Mouse (Mus musculus): ENCODE measurements around the gene Dlg2.

The Dlg2 gene

DNA sequence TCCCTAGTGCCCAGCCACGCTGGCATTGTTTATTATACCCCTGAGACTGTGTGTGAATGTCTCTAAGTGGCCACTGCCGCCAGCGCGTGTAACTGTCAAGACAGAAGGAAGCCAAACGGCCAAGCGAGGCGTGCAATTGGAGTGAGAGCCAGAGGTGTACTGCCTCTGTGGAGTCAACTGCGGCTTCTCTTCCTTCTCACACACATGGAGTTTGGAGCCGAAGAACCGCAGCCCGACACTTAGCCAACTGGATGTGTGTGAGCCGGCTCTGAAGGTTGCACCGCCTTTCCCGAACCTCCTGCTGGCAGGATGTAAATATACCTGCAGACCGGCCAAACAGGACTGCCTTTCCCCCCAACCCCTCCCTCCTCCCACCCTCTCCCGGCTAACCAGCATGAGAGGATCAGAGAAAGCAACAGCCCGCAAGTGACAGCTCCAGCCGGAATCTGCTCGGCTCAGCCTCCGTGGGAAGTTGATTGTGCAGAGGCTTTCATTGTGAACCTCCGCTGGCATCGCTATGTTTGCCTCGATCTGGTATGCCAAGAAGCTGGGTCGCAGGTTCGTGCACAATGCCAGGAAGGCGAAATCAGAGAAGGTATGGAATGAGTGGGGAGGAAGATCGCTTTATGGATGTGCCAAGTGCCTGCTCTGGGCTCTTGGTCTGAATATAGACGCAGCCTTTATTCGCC, 1066.3 kb downstream of the Dlg2 start:
- in situ Hi-C loops (cut with MboI; ENCODE audit: low sequenced_read_pairs): no loop called here

- in situ Hi-C loops (cut with MboI; ENCODE audit: low sequenced_read_pairs): no loop called here
Observed at GRCm38 (mm10) chr7:91543286-91543650, 1066.8 kb downstream of the Dlg2 start.

DNA sequence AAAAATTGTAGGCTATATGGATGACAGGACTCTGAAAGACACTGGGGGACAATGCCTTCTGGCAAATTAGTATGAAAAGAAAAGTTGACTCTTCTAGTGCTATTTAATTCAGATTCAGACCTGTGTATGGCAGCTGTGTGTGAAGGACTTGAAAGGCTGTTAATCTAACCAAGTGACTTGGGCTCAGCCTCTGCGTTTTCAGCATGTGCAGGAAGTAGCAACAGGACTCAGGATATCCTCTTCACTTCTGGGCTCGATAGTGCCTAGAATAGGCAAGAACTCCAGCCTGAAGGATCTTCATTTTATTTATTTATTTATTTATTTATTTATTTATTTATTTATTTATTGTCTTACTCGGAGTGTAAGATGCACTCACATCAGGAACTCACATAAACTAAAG, 1068.1 kb downstream of the Dlg2 start:
- in situ Hi-C loops (cut with MboI; ENCODE audit: low sequenced_read_pairs): no loop called here

DNA sequence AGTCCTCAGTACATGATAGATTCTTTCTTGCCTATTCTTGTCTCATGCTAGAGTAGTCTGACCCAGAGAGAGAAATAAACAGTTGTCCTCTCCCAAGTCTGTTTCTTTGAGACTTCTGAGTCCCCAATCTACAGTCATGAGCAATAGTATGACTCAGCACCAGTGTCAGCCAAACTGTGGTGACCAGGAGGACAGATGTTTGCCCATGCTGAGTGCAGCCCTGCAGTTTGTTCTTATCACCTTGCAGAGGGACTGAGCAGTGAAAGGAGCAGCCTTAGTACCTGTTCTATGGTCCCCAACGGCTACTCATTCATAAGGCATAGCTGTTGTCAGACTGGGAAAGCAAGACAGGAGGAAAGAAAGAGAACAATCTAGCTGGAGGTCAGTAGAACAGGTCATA, 1072.3 kb downstream of the Dlg2 start:
- in situ Hi-C loops (cut with MboI; ENCODE audit: low sequenced_read_pairs): no loop called here

DNA sequence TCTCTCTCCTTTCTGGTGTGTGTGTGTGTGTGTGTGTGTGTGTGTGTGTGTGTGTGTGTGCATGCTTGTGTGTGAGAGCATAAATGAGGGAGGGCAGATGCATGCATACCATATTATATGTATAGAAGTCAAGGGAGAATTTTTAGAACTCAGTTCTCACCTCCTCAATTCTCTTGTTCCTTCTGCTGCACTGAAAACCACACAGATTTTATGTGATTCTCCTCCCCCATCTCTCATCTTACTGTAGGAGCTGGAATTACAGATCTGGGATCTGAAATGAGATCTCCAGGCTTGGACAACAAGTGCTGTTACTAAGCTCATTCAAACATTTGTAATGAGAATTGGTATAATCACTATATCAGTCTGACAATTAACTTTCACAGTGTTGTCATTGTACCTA, 1081.1 kb downstream of the Dlg2 start:
- in situ Hi-C loops (cut with MboI; ENCODE audit: low sequenced_read_pairs): no loop called here

DNA sequence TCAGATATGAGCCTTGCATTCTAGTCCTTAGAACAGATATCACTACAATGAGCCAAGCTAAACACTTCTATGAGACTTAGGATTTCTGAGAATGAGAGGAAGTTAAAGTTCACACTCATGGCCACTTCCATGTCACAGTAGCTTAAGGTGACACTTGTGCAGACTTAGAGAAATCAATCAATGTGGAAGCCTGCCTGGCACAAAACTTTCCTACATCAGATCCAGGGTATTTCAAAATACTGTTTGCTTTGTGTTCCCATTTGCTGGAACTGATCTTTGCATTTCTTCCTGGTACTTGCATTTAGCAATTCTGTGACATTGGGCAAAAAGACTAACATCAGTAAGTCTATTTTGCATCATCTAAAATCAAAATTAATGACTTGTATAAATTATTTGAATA, 1091.0 kb downstream of the Dlg2 start:
- in situ Hi-C loops (cut with MboI; ENCODE audit: low sequenced_read_pairs): no loop called here

DNA sequence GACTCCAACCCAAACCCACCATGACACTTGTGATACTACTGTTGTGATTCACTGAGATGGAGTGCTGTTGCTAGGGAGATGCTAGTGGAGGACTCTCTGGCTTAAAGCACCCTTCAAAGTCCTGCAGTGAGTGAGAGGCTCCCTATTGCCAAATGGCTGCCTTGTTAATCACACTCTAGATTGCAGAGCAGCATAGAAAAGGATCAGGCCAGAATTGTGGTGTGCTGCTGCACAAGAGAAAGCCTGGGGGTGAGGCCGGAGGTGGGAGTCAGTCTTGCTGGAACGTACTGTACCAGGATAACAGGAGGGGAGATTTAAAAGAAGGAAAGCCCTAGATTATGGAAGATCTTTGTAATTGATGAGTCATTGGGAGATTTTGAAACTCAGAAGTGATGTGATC, 1094.5 kb downstream of the Dlg2 start:
- in situ Hi-C loops (cut with MboI; ENCODE audit: low sequenced_read_pairs): no loop called here

- in situ Hi-C loops (cut with MboI; ENCODE audit: low sequenced_read_pairs): no loop called here
Observed at GRCm38 (mm10) chr7:91572666-91573065, 1096.2 kb downstream of the Dlg2 start.

- in situ Hi-C loops (cut with MboI; ENCODE audit: low sequenced_read_pairs): no loop called here
Observed at GRCm38 (mm10) chr7:91573321-91573720, 1096.8 kb downstream of the Dlg2 start.

DNA sequence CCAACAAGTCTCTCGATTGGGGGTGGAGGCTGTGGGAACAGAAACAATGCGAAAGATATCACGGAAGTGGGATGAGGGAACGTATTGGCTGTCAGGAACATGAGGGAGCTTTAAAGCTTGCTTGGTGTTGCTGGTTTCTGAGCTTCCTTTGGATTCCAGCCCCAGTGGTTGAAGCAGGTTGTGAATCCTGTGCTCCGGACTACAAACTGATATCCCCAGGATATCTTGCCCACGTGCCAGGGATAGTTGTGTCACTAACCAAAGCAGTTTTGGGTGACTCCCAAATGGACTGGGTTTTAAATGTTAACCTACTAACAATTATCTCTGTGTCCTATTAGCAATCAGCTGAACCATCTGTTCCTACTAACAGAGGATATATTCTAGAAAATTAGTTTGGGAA, 1099.7 kb downstream of the Dlg2 start:
- in situ Hi-C loops (cut with MboI; ENCODE audit: low sequenced_read_pairs): no loop called here

- in situ Hi-C loops (cut with MboI; ENCODE audit: low sequenced_read_pairs): no loop called here
Observed at GRCm38 (mm10) chr7:91582203-91582602, 1105.7 kb downstream of the Dlg2 start.

DNA sequence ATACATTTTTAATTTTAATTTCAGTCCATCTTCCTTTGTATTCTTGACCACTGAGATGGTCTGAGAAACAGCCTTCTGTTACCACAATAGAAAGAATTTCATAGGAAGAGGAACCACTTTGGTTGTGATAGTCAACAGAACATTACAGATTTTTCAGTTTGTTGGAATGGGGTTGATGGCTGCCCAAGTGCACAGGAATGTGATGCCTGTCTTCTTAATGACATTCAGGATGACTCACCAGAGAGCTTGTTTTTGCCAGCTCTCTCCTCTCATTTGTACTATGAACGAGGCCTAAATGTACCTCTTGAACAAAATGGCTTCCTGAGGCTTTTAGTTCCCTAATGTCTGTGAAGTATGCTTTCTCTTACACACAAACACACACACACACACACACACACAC, 1107.1 kb downstream of the Dlg2 start:
- in situ Hi-C loops (cut with MboI; ENCODE audit: low sequenced_read_pairs): no loop called here

DNA sequence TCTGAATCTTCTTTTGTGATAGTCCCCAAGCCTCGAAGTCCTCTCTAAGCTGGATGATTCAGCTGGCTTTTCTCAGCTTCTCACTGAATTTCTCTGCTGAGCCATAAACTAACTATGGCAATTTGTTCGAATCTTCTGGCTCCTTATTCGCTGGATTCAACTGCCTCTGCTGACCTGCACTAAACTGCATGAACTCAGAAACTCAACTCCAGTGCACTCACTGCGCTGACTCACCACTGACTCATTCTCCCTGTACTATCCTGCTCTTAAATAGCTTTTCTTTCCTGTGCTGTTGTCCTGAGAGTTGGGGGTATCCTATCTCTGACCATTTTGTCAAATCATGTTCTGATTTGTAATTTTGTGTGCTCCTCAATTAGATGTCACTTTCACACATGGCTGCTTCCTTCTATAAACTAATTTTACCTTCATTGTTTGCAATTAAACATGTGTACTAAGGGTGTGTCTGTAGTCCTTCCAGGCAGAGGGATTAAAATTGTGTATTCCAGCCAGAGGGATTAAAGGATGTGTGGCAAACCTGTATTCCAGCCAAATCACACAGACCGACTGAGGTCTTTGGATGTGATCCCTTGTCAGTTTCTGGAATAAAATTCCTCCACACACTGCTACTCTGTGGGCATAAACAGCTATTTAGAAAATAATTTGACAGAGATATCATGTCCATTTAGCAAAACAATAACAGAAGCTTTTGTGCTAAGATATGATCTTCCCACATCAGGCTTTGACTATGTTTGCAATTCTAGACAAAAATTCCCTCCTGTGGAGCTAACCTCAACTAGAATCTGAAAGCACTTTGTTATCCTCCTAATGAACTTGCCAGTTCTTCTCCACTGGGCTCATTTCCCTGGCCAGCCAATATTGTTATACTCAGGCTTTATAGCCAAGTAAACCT, 1115.0 kb downstream of the Dlg2 start:
- in situ Hi-C loops (cut with MboI; ENCODE audit: low sequenced_read_pairs): no loop called here

DNA sequence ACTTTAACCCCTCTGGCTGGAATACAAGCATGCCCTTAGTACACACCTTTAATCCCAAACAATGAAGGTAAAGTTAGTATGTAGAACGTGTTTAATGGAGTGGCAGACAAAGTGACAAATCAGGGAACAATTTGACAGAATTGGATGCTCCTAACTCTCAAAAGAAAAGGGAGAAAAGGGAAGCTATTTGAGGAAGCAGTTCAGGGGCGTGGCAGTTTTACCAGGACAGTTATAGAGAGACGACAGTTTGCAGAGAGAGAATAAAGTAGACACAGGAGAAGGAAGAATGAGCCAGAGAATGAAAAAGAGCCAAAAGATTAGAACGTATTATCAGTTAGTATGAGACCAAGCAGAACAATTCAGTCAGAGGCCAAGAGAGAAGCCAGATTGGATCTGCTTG, 1122.1 kb downstream of the Dlg2 start:
- in situ Hi-C loops (cut with MboI; ENCODE audit: low sequenced_read_pairs): no loop called here

GRCm38 (mm10) chr7:91601307-91601706, 1124.8 kb downstream of the Dlg2 start:
- in situ Hi-C loops (cut with MboI; ENCODE audit: low sequenced_read_pairs): no loop called here

GRCm38 (mm10) chr7:91603561-91603960, 1127.1 kb downstream of the Dlg2 start:
- in situ Hi-C loops (cut with MboI; ENCODE audit: low sequenced_read_pairs): no loop called here

GRCm38 (mm10) chr7:91653033-91653432, 1176.6 kb downstream of the Dlg2 start:
- in situ Hi-C loops (cut with MboI; ENCODE audit: low sequenced_read_pairs): no loop called here

GRCm38 (mm10) chr7:91659498-91659897, 1183.0 kb downstream of the Dlg2 start:
- in situ Hi-C loops (cut with MboI; ENCODE audit: low sequenced_read_pairs): no loop called here

DNA sequence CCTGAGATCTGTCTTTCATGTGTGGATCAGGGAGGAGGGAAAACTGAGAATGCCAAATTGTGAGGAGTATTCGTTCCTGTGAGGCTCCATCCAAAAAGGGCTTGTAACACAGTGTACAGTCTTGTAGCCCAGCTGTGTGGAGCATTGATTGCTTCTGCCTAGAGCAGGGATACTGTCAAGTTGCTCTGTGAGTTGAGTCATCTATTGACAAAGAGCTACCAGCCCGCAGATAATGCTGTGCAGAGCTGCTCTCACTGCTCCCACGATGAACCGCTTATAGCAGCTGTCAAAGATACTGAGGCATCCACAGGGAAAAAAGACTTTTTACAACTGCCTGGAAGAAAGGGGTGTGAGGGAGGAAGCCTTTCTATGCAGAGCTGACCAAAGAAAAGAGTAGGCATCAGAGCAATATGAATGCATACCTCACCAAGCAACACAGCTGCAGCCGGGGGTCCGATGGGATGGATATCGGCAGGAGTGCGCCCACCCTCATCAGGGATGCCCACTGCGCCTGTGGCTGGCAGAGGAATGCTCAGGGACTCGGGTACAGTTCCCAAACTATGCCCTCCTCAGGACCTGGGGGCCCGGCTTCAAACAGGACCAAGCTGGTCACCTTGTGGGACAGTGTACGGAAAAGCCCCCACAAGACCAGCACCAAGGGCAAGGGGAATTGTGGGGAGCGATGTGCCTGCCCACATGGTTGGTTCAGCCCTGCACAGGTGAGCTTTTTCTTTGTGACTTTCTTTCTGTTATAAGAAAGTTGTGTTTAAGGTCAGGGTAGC, 1196.0 kb downstream of the Dlg2 start:
- in situ Hi-C loops (cut with MboI; ENCODE audit: low sequenced_read_pairs): no loop called here

DNA sequence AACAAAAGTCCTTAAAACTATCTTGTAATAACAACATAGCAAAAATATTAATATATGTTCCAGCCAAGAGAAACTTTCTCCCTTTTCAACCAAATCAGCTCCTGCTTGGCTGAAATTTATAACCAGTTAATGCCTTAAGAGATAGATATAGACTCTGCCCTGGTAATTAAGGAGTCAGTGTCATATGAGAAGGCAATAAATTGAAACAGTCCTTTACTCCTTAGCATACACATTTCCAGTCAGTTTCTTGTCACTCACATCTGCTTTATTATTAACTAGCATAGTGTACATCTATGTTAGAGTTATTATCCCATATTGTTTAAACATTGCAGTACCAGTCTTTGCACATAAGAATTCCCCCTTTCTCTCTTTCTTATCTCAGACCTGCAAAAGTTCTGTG, 1197.9 kb downstream of the Dlg2 start:
- in situ Hi-C loops (cut with MboI; ENCODE audit: low sequenced_read_pairs): no loop called here

GRCm38 (mm10) chr7:91677934-91678333, 1201.5 kb downstream of the Dlg2 start:
- in situ Hi-C loops (cut with MboI; ENCODE audit: low sequenced_read_pairs): no loop called here

DNA sequence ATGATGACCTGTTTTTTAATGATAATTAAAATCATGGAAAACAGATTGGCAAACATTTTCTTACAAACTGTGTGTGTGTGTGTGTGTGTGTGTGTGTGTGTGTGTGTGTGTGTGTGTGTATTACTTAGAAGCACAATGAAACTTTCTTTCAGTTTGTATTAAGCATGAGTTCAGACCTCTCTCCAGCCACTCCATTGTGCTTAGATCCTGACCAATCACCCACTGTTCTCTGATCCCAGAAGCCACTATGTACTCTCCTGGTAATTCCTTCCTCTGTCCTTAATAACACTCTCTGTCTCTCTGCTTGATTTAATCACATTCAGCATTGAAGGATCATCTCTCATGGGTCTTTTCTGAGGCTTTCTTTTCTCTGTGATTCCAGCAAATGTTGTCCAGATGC, 1211.5 kb downstream of the Dlg2 start:
- in situ Hi-C loops (cut with MboI; ENCODE audit: low sequenced_read_pairs): no loop called here

All from CH12F3 (cell line).